Mouse (Mus musculus): ENCODE data around the gene D17H6S53E.

DNA sequence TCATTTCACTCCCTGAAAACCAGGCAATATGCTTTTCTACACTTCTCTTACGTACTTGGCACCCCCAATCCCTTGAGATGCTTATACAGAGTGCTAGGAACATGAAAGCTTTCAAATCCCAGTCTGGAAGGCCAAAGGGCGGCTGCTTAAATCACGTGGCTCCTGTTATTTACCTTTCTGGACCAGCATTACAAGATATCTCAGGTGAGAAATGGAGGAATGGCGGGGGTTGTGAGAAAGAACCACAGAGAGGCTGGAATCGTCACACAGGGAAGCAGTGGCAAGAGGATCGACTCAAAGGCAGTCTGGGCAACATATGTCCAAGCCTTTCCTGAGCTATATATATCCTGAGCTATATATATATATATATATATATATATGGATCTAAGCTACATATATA is 595 bp upstream of the D17H6S53E start:
- no peak for TF ChIP-seq CTCF (IDR thresholded peaks at IDR 0.05; ENCODE audit: borderline replicate concordance, extremely low read depth, insufficient read depth, insufficient read length)
- TF ChIP-seq POLR2A (IDR thresholded peaks at IDR 0.05; ENCODE audit: borderline replicate concordance, extremely low read depth, insufficient read depth, insufficient read length, poor library complexity, severe bottlenecking) = no peak
